Mouse (Mus musculus): Measurements from ENCODE around the gene Purb.

GRCm38 (mm10) chr11:6471493-6471892, 4.2 kb downstream of the Purb start:
- TF ChIP-seq CTCF (IDR thresholded peaks at IDR 0.05; ENCODE audit: extremely low read depth, insufficient read depth, insufficient read length, insufficient replicate concordance) (no peak), POLR2A (IDR thresholded peaks at IDR 0.05; ENCODE audit: low read depth, low read length) (no peak)
